Mouse (Mus musculus) brain, adult 2 months (tissue): ENCODE measurements at regions not wholly inside any gene's neighbourhood (a gene's known extent, or its start where the extent isn't known, plus 50 kb on each side); places are given as distances from the start of the nearest gene placed in this dataset.

Experiments
- DNase-seq: peaks from one replicate; pipeline ENCODE4 v3.0.0; 2011; ENCODE audit warnings: low read depth, low spot score

DNA sequence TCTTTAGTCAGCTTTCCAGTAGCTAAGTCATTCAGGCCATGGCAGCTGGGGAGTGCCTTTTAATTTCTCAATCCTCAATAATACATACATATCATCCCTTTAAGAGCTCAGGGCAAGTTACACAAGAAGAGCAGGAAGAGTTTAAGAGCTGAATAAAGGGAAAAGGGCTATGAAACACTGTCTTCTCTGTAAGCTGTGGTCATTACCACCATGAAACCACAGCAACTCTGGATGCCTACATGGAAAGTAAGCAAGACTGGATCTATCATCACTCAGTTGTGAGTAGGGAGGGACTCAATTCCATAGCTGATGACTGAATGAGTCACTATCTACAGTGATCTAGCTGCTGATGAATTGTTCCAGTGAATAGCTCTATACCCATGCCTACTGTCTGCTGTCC, 349.9 kb downstream of the Nr2f2 start:
- DNase-seq = no peak

DNA sequence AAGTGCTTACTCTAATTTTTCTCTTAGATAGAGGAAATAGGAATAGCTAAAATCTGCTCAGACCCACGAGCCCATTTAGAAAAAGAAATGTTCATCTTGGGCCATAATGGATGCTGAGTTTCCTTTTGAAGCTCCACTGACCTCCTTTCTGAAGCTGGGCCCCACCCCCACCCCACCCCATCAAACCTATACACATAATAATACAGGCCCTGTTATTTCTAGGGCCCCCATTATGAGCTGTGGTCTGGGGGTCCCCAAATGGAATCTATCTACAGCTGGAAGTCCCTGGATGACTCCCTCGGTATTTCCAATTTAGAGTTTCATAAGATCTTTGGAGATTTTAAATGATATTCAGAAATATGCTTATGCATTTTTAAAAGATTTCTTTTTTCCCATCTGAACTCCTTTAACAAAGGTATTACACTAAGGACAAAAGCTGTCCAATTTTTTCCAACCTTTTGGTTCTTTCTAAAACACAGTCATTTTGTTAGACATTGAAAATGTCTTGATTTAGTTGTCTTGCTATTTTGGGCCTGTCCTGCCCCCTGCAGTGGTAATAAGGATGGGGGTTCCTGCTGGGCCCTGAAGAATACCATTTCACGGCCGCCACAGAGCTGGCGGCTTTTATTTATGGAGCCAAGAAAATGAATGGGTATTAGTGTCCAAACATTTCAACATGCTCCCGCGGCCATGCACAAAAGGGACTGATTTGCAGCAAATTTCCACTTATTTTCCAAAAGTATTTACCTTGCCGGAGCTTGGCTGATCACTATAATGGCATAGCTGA, 363.1 kb downstream of the Nr2f2 start:
- no peak for DNase-seq

DNA sequence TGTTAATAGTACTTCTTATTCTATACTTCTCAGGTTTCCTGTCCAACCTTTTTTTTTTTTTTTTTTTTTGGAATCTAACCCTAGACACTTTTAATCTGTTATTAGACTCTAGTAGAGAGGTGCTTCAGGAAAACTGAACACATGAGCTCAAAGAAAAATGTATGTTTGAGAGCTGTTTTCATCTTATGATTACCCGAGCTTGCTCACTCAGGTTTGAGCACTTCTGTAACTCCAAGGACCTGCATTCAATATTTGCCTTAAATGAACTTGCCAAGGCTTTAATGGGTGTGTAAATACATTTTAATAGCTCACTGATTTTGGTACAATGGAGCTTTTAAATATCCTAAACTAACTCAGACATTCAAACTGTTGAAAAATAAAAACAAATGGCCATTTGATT, 367.8 kb downstream of the Nr2f2 start:
- no peak for DNase-seq

DNA sequence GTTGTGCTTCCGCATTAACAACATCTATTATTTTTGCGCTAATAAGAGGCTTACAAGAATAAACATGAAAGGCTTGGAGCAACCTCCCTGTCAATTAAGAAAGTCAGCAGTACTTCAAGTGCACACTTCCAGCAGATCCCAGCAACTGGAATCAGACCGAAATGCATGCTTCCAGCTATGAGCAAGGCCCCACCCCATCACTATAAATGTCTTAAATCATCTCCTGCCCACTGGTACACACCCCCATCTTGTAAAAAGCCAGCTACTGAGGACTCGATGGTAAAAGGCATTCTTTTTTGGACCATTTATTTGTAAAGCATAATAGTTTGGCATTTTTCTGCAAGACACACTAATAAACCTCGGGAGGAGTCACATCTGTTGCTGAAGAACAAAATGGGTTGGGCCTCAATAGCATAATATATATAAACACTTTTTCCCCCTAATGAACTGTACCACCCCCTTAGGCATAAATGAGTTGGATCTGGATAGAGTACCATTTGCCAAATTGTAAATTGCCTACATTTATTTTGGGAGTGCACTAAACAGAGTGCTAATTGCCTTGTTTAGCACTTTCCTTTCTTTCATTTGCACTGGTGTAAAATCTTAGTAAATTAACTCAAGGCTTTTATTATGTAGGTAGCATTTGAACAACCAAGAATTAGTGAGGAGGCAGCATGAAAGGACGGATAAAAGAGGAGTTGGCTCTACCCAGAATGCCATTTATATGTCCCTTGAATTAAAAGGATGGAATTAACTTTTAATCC, 371.8 kb downstream of the Nr2f2 start:
- no peak for DNase-seq

DNA sequence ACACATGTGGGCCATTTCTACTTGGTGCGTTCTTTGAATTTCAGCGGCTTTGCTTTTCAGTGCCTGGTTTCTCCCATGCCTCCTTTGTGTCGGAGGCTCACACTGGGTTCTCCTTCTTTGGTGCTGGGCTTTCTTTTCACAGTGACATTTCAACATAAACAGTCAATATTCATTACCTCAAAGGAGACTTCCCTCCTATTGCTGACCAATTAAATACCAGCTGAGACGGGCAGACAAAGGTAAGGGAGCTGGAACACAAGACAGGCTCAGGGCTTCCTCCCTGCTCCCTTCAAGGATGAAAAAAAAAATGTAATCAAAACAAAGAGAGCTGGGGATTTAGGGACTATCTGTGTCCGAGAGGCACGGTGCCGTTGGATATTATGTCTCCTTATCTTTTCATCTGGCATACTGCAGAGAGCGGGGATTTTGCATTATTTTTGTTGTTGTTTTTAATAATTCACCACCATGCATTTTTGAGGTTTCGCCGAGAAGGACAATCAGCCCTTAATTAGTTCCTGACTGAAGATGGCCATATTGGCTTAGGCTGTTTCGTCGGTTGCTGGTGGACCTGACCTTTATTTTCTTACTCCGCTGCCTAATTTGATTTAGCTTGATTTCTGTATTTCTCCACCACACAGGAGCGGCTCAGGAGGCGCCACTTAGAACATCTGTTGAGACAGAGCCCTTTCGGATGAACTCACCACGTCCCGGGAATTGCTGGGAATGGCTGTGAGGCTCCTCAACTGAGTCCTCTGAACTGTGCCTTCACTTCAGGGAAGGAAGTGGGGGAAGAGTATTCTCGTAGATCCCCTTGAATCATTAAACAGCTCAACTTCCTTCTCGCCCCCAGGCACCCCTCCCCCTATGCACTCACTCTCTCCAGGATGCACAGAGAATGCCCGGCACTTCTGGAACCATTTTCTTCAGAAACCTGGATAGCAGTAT, 373.9 kb downstream of the Nr2f2 start:
- no peak for DNase-seq

DNA sequence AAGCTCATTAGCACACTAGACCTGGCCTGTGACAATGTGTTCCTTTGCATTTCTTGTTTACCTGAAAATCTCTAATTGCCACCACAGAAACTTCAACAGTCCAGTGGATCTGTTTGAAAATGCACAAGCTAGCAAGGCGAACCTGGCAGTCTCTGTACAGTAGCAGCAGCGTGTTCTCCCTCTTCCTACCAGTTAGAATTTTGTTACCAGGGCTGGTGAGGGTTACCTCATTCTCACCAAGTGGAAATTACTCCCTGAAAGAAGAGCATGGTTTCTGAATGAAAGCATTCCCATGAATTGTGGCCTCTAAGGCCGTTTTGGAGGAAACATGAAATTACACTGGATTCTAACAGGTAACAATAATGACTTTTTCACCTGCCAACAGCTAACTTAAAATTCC, 374.6 kb downstream of the Nr2f2 start:
- DNase-seq = no peak

DNA sequence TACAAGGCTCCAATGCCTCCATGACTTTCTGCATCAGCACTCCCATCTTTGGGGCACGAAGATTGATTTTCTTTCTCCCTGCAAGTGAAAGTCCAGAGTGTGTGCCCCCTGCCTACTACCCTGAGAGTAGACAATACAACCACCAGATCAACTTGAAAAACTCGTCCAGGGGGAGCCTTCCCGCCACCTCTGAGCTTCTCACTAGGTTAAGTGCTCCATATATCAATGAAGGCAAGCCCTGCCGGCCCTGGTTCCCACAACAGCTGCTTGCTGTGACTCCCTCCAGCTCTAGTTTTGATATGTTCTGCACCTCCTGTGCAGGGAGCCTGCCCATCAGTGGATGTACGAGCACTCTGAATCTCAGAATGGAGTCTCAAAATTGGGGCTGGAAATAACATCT, 377.8 kb downstream of the Nr2f2 start:
- no peak for DNase-seq

DNA sequence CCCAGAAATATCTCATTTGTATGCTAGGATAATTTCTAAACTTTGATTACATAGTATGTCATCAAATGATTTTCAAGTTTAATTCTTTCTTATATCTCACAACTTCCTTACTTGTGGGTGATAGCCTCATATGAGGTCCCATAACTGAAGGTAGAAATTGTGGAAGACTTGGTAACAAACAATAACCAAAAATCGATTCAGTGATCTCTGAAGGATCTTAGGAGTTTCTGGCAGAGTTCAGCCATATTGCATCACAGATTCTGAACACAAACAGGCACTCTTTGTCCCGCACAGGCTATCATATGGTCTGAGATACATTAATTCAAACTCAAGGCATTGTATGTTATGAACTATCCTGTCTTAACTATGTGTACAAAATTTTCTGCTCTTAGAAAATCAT, 385.2 kb downstream of the Nr2f2 start:
- no peak for DNase-seq

DNA sequence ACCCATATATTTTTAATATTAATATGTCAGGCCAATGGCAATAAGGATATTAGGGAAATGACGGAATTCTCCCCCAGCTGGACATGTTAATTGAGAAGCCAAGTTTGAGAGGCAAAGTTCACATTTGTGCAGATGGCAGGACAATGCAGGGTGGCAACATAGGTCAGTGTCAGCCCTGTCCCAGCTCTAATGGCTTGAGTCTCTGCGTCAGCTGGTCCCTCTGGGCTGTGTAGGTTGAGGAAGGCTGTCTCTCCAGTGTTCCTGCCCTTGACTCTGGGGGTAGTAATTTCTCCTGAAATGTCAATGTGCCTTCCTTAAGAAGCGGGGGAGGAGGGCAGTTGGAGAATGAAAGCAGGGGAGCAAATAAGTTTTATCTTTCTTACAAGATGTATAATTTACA, 390.2 kb downstream of the Nr2f2 start:
- DNase-seq = no peak

DNA sequence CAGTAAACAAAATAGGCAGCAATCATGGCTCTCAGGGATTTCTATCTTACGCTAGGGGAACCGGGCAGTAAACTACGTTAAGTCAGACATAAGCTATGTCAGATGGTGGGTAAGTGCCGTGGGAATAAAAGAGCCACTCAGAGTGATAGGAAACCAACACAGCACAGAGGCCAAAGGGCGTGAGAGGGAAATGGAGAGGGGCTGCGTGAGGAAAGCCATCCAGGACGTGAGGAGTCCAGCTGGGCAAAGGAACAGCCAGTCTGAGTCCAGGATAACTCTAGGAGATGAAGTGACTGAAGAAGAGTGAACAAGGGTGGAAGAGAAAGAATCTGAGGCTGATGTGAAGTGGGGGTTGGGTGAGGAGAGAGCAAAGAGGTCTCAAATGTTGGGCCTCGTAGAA, 402.5 kb downstream of the Nr2f2 start:
- DNase-seq = no peak

DNA sequence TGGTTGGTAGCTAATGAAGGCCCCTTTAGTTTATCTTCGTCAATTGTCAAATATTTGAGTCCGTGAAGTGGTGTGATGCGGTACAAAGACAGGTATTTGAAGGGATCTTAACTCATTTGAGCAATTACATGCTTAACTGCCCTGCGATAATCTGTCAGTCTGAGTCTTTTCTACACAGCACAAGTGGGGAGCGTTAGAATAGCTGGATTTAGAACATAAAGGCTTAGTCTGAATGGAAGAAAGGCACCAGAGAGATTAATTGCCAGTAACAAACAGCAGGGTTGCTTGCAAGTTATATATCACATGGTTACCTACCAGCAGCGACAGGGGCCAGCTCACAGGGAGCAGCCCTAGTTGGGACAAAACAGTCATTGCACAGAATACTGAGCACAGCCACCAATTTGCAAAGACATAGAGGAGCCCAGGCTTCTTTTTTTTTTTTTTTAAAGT, 416.3 kb downstream of the Nr2f2 start:
- DNase-seq = no peak

DNA sequence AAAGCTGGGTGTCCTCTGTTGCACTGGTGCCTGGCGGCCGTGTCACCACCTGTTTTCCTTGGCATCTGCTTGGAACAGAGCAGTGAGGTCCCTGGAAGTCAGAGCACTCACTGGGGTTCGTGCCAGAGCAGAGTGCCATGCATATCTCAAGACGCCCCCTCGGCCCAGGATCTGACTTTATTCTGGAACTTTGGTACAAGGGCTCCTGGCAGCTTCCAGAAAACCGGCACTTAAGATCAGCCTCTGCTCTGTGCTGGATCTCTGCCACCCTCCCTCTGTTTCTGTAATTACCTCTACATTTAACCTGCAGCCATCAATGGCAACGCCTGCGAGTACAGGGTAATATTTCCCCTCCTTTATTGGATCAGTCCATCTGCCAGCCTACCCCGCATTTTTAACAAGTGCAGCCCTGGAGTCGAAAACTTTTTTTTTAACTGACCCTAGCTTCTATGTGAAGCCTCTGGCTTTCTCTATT, 416.9 kb downstream of the Nr2f2 start:
- DNase-seq = peak; percentile 16

DNA sequence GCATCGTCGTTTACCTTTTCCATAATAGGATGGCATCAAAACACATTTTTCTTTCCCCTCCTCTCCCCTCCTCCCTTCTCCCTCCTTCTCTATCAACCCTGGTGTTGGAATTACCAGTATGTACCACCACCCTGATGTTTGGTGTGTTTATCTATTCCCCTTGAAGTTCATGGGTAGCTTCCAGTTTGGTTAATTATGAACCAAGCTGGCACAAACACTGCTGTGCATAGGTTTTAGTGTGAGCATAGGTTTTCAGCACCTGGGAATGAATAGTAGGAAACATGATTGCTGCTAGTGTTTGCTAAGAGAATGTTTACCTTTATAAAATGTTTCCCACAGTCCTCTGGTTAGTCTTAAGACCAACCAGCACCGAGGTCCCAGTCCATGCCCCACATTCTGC, 420.1 kb downstream of the Nr2f2 start:
- no peak for DNase-seq

DNA sequence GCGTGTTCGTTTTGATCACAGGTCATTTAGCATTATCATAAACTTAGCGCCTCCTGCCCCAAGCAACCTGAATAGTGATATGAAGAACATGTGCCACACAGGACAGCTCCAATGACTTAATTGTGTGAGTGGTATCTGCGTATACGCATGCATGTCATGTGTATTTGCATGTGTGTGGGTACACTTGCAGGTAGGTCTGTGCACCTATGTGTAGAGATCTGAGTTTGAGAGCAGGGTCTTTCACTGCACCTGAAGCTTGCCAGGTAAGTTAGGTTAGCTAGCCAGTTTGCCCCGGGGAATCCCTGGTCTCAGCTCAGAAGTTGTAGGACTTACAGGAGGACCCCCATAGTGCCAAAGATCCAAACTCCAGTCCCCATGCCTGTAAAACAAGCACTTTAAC, 424.7 kb downstream of the Nr2f2 start:
- no peak for DNase-seq

DNA sequence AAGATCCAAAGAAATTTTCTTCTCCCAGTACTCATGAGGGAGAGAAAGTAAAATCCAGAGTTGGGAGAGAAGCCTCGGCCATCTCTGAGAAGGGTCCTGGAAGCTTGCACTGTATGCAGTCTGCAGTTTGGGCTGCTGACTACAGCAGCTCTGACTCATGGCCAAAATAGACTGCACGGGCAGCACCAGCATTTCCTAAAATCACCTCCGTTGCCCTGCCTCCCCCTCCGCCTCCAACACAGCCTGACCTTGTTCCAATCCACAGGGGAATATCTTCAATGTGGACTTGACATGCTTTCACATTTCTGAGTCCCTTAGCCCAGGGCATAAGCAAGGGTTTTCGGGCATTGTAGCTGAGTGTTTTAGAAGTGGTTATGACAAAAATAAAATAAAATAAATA, 441.3 kb downstream of the Nr2f2 start:
- DNase-seq = no peak

DNA sequence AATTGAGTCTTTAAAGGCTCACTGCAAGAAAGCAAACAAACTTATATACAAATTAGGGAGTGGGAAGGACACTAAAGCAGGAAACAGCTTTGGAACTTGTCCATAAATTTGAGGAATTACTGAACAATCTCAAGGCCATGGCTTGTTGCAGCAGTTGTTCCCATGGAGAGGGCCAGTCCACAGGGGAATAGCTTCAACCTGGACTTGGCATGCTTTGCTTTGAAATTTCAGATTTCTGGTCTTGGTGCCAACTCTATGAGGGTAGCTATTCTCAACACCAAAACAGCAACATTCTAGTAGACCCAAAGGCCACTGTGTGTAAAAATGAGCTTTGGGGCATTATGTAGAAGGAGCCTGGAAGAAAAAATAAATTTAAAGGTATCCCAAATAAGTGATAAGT, 442.0 kb downstream of the Nr2f2 start:
- DNase-seq = no peak

DNA sequence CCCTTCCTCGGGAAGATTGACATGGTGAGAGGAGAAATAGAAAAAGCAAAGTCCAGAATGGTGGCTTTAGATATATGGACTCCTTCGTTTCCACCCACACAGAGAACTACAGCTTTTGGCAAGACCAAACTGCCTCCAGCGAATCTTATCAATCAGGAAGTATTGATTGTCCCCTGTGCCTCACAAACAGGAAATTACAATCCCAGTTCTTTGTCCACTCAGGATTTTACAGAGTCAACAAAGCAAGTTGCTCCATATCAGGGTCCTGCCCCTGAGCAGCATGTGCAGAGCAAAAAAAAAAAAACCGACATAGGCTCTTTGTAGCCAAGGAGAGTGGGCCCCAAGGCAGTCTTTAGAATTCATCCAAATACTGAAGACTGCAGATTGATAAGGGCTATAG, 454.8 kb downstream of the Nr2f2 start:
- DNase-seq = no peak

DNA sequence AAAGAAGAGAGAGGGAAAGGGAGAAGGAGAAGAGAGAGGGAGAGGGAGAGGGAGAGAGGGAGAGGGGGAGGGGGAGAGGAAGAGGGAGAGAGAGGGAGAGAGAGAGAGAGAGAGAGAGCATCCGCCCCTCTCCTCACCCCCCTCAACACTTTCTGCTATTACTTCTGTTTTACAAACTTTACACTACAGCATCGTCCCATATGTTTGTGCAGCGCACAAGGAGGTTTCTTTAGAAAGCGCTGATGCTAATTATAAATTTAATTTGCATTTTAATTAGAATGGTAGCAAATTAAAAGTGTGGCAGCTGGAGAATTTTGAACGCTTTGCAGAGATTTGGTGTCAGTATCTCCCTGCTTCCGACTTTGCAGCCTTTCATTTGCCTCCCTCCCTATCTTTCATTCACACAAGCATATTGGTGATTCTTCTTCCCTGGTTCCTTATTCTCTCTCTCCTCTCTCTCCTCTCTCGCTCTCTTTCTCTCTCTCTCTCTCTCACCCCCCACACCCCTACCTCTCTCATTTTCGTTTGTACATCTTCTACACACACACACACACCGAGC, 476.0 kb downstream of the Nr2f2 start:
- peak; percentile 22 for DNase-seq

DNA sequence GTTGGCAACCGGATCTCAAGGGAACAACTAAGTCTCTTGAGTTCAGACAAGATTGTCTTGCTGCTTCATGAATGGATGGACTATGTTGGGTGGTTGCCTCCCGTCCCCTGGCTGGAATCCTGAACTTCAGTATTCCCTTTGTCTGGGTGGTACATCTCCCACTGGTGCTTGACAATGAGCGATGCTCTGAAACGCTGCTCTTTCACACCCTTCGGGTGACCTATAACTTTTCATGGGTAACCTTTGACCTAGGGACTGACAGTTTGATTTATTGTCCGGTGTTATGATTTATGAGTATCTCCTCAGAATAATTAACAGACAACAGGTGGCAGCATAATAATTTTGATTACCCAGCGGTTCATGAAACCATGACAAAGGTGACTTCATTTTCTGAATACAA, 478.3 kb downstream of the Nr2f2 start:
- DNase-seq = no peak

DNA sequence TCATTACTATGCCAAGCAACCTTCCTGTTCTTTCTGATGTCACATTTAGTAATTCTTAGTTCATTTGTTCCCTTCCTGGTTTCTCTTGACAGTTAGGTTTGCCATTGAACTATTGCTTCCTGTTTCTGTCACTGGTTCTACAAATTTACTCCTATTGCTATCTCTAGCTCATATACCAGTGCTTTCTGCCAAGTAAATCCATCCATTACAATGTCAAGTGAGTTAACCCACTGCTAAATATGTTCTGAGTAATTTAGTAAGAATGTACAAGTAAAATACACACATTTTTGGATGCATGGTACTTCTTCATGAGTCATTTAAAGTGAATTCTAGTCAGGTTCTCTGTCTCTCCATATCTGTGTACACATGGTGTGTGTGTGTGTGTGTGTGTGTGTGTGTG, 489.5 kb downstream of the Nr2f2 start:
- no peak for DNase-seq

DNA sequence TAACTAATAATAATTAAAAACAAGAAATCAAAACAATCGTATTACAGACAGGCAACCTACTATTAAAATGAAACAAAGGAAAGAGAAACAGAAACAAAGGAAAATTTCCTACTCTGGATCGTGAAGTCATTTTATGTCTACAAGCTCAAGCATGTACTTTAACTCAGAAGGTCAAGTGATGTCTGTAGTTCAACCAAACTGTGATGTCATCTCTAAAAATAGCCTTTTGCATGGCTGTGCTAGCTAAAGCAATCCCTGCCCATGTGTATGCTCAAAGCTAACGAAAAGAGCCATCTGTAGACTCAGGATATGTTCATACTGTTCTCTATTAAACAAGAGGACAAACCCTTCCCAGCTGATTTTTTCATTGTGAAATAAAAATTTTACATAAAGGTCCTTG, 500.7 kb downstream of the Nr2f2 start:
- DNase-seq = no peak
